In the genomic region with DNA sequence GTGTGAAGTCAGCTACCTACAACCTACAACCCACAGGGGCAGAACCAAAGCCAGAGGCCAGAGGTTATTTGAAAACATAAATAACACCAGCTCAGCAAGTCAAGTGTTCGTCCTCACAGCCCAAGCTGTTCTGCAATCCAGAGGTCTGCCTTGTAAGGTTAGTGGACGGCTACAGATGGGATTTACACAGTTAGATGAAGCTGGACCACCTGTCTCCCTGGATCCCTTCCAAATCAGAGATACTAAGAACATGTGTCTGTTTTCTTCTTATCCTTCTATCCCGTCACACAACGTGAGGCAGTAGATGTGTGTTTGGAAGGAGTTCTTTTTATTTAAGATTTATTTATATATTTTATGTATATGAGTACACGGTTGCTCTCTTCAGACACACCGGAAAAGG, we compare ENCODE assay signal across 27 mouse cellular contexts. TPM values are rescaled to one million over a fixed set of nuclear protein-coding genes. Genes with fewer than 3 reads are reported as not detected.
DNase-seq lines count a peak whose midpoint lies in the region; ATAC-seq and TF ChIP-seq lines count a peak whose summit lies in the region.
"Had no signal": no experiment of that assay in that cellular context is flagged by ENCODE, and none has a peak within 500 bp of the region (broad histone marks: within the 10 kb centered on the region; RNA-seq: fewer than 3 reads in every experiment).

No protein-coding gene starts in this region.

- no peak for TF ChIP-seq CTCF in stomach, postnatal 0 days (IDR thresholded peaks at IDR 0.05; ENCODE audit: low read depth)

- H3K27me3 ChIP-seq in forebrain, embryonic 16.5 days (replicated peaks; ENCODE audit: control insufficient read depth, insufficient read depth, low read length), result no peaks in the 10 kb centered on the region
- no peaks in the 10 kb centered on the region for H3K27me3 ChIP-seq in forebrain, embryonic 10.5 days (ENCODE audit: poor library complexity, severe bottlenecking)
- no peaks in the 10 kb centered on the region for H3K27me3 ChIP-seq in stomach, postnatal 0 days (ENCODE audit: control insufficient read depth, insufficient read depth, low read length)
- H3K27me3 ChIP-seq: embryonic facial prominence, embryonic 15.5 days; heart, embryonic 13.5 days; hindbrain, embryonic 13.5 days; limb, embryonic 12.5 days; midbrain, embryonic 15.5 days; neural tube, embryonic 15.5 days had no signal

- H3K27ac ChIP-seq in forebrain, embryonic 16.5 days (ENCODE audit: low read length), result no peak overlapping the region
- H3K27ac ChIP-seq in forebrain, embryonic 10.5 days, result no peak overlapping the region
- no peak overlapping the region for H3K27ac ChIP-seq in stomach, postnatal 0 days (replicated peaks)
- H3K27ac ChIP-seq: embryonic facial prominence, embryonic 15.5 days; heart, embryonic 13.5 days; hindbrain, embryonic 13.5 days; limb, embryonic 12.5 days; macrophage; midbrain, embryonic 15.5 days; neural tube, embryonic 15.5 days had no signal

- no peak overlapping the region for H3K4me2 ChIP-seq in forebrain, embryonic 16.5 days (ENCODE audit: low read length)
- no peak overlapping the region for H3K4me2 ChIP-seq in stomach, postnatal 0 days (replicated peaks; ENCODE audit: low read depth)
- H3K4me2 ChIP-seq: embryonic facial prominence, embryonic 15.5 days; heart, embryonic 13.5 days; hindbrain, embryonic 13.5 days; limb, embryonic 12.5 days; liver, embryonic 11.5 days; midbrain, embryonic 15.5 days; neural tube, embryonic 15.5 days had no signal

- no peaks in the 10 kb centered on the region for H3K9me3 ChIP-seq in forebrain, embryonic 16.5 days (ENCODE audit: control insufficient read depth, low read length)
- no peaks in the 10 kb centered on the region for H3K9me3 ChIP-seq in forebrain, embryonic 10.5 days
- H3K9me3 ChIP-seq in stomach, postnatal 0 days (ENCODE audit: control insufficient read depth, low read length), result no peaks in the 10 kb centered on the region
- H3K9me3 ChIP-seq: embryonic facial prominence, embryonic 15.5 days; heart, embryonic 13.5 days; hindbrain, embryonic 13.5 days; limb, embryonic 12.5 days; midbrain, embryonic 15.5 days; neural tube, embryonic 15.5 days had no signal

- WGBS in forebrain, embryonic 16.5 days, result 62% methylated on average over 6 of the region's 6 CpGs
- WGBS in forebrain, embryonic 10.5 days, result 92% methylated on average over 6 of the region's 6 CpGs
- WGBS in stomach, postnatal 0 days, result 61% methylated on average over 6 of the region's 6 CpGs

- no peaks in the 10 kb centered on the region for H3K36me3 ChIP-seq in forebrain, embryonic 16.5 days (ENCODE audit: control insufficient read depth, insufficient read depth)
- H3K36me3 ChIP-seq in forebrain, embryonic 10.5 days (replicated peaks), result no peaks in the 10 kb centered on the region
- H3K36me3 ChIP-seq in stomach, postnatal 0 days (ENCODE audit: control insufficient read depth, insufficient read depth, low read length), result no peaks in the 10 kb centered on the region
- H3K36me3 ChIP-seq: embryonic facial prominence, embryonic 15.5 days; heart, embryonic 13.5 days; hindbrain, embryonic 13.5 days; limb, embryonic 12.5 days; midbrain, embryonic 15.5 days; neural tube, embryonic 15.5 days had no signal

- TF ChIP-seq EP300 in stomach, postnatal 0 days (optimal IDR thresholded peaks at IDR 0.05), result no peak

- no peak overlapping the region for H3K9ac ChIP-seq in forebrain, embryonic 16.5 days (replicated peaks; ENCODE audit: low read depth, low read length)
- H3K9ac ChIP-seq in stomach, postnatal 0 days (ENCODE audit: low read length), result no peak overlapping the region
- H3K9ac ChIP-seq: embryonic facial prominence, embryonic 15.5 days; heart, embryonic 13.5 days; hindbrain, embryonic 13.5 days; limb, embryonic 12.5 days; liver, postnatal 0 days; midbrain, embryonic 15.5 days; neural tube, embryonic 15.5 days had no signal

- peaks cover 3% of the 10 kb centered on the region; the same call in 1 of the 2 replicates for H3K4me1 ChIP-seq in forebrain, embryonic 16.5 days (replicated peaks; ENCODE audit: control insufficient read depth, insufficient read depth, low read length)
- H3K4me1 ChIP-seq in forebrain, embryonic 10.5 days, result no peaks in the 10 kb centered on the region
- no peaks in the 10 kb centered on the region for H3K4me1 ChIP-seq in stomach, postnatal 0 days (replicated peaks; ENCODE audit: control insufficient read depth, insufficient read depth)
- H3K4me1 ChIP-seq: embryonic facial prominence, embryonic 15.5 days; hindbrain, embryonic 13.5 days; limb, embryonic 12.5 days; midbrain, embryonic 15.5 days; neural tube, embryonic 15.5 days had no signal

- no peak for DNase-seq in forebrain, embryonic 10.5 days (ENCODE audit: extremely low spot score, low spot score)
- DNase-seq in brain, adult 2 months (ENCODE audit: low read depth, low spot score), result peak; percentile 70
- DNase-seq in cerebellum, adult 11-12 months, result peak; percentile 54
- peak; percentile 84 to 87 for DNase-seq in cerebellum, postnatal 10 days
- no peak for DNase-seq in stomach, postnatal 0 days (ENCODE audit: low spot score)
- no peak for DNase-seq in thymus, postnatal 14 days
- DNase-seq: adrenal gland, adult 8-10 months; B cell, adult 2 months; embryo, embryonic 11 days; gastrocnemius, postnatal 10 days; heart, adult 18-20 months; heart, postnatal 14 days; kidney, adult 2 months; kidney, postnatal 10 days; liver, postnatal 0 days; right cerebral cortex, adult 18-20 months; right cerebral cortex, postnatal 4 days had no signal

- H3K4me3 ChIP-seq in forebrain, embryonic 16.5 days (replicated peaks; ENCODE audit: low read length), result no peak overlapping the region
- H3K4me3 ChIP-seq in forebrain, embryonic 10.5 days, result no peak overlapping the region
- H3K4me3 ChIP-seq in stomach, postnatal 0 days (ENCODE audit: low read depth, low read length), result no peak overlapping the region
- H3K4me3 ChIP-seq: embryonic facial prominence, embryonic 15.5 days; heart, embryonic 13.5 days; hindbrain, embryonic 13.5 days; limb, embryonic 12.5 days; midbrain, embryonic 15.5 days; neural tube, embryonic 15.5 days had no signal

- peak; percentile 50; the same call in 1 of the 2 replicates for ATAC-seq in forebrain, embryonic 16.5 days
- no peak for ATAC-seq in stomach, postnatal 0 days (ENCODE audit: low FRiP score, low TSS enrichment)
- ATAC-seq: liver, postnatal 0 days; lung, postnatal 0 days; midbrain, embryonic 15.5 days had no signal

RNA-seq across cellular contexts. Expression of a gene that starts 21.7 kb away (rescaled TPM):
- 18.6 and 19.5 TPM in 2 replicates for polyA plus RNA-seq in forebrain, embryonic 16.5 days (2015; fragmentation: Nextera tagmentation; extraction: Ambion mirVana)
- polyA plus RNA-seq in forebrain, embryonic 10.5 days (2016; fragmentation: Nextera tagmentation; extraction: Ambion mirVana), result 3.3 and 3.8 TPM in 2 replicates
- polyA plus RNA-seq in stomach, postnatal 0 days (2015; fragmentation: Nextera tagmentation; extraction: Ambion mirVana), result 1.8 and 2.5 TPM in 2 replicates

Comparison
In these comparisons a context has a peak if more than half of its experiments do, and no peak if none do; other contexts are left out.
1. DNase-seq: peak in brain, adult 2 months (single experiment), cerebellum, adult 11-12 months (single experiment) and cerebellum, postnatal 10 days (2 of 2); none in forebrain, embryonic 10.5 days (single experiment), stomach, postnatal 0 days (single experiment) and thymus, postnatal 14 days (single experiment).